ENCODE assay signal across 9 mouse cellular contexts in the genomic region with DNA sequence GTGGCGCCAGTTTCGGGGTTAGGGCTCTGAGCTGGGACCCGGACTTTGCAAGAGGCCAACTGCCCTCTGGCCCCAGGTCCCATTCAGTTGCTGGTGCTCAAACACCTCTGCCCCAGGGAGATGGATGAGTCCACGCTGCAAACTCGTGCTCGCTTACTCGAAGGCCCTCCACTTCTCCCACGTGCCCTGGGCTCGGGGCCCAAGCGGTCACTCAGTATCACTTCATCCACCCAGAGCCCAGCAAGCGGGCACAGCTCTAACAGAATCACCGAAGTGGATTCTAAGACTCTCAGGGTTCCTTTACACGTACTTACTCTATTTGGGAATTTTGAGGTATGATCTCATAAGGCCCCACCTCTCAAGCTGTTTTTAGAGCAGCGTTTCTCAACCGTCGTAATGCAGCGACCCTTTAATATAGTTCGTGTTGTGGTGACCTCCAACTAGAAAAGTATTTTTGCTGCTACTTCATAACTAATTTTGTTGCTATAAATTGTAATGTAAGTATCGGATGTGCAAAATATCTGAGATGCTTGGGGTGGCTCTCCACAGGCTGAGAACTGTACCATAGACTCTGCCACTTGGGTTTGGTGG. TPM values are rescaled to one million over a fixed set of nuclear protein-coding genes. Genes with fewer than 3 reads are reported as not detected.
DNase-seq lines count a peak whose midpoint lies in the region; ATAC-seq and TF ChIP-seq lines count a peak whose summit lies in the region.
"Had no signal": no experiment of that assay in that cellular context is flagged by ENCODE, and none has a peak within 500 bp of the region (broad histone marks: within the 10 kb centered on the region; RNA-seq: fewer than 3 reads in every experiment).

No protein-coding gene starts in this region.

- ATAC-seq in erythroblast, adult 5-6 weeks (replicated peaks; ENCODE audit: low FRiP score, poor library complexity, severe bottlenecking), result no peak
- no peak for ATAC-seq in forebrain, embryonic 15.5 days (replicated peaks)
- peak; percentile 2; the same call in 1 of the 2 replicates for ATAC-seq in kidney, postnatal 0 days (replicated peaks; ENCODE audit: low FRiP score, low read depth)
- ATAC-seq in megakaryocyte, adult 5-6 weeks (ENCODE audit: poor library complexity, severe bottlenecking), result peak; percentile 16
- no peak for ATAC-seq in megakaryocyte-erythroid progenitor cell, adult 5-6 weeks (replicated peaks; ENCODE audit: low FRiP score, low TSS enrichment, poor library complexity, severe bottlenecking)

- H3K36me3 ChIP-seq in erythroblast, embryonic 14.5 days (ENCODE audit: control insufficient read depth), result peaks cover 28% of the 10 kb centered on the region
- H3K36me3 ChIP-seq in forebrain, embryonic 15.5 days, result no peaks in the 10 kb centered on the region
- no peaks in the 10 kb centered on the region for H3K36me3 ChIP-seq in kidney, postnatal 0 days (ENCODE audit: insufficient read depth, low read length)

- peaks cover 66% of the 10 kb centered on the region for H3K4me1 ChIP-seq in erythroblast, embryonic 14.5 days (ENCODE audit: control insufficient read depth)
- peaks cover 33% of the 10 kb centered on the region for H3K4me1 ChIP-seq in forebrain, embryonic 15.5 days
- H3K4me1 ChIP-seq in kidney, postnatal 0 days (replicated peaks; ENCODE audit: insufficient read depth, low read length), result peaks cover 18% of the 10 kb centered on the region

- no peak for TF ChIP-seq CTCF in kidney, postnatal 0 days (IDR thresholded peaks at IDR 0.05; ENCODE audit: low read depth)

- peaks cover 3% of the 10 kb centered on the region; the same call in 1 of the 2 replicates for H3K9me3 ChIP-seq in erythroblast, embryonic 14.5 days (ENCODE audit: control insufficient read depth, low read length)
- no peaks in the 10 kb centered on the region for H3K9me3 ChIP-seq in forebrain, embryonic 15.5 days
- no peaks in the 10 kb centered on the region for H3K9me3 ChIP-seq in kidney, postnatal 0 days (replicated peaks; ENCODE audit: low read length)

- H3K4me2 ChIP-seq in forebrain, embryonic 15.5 days (replicated peaks), result peak overlapping the region; percentile 87
- peak overlapping the region; percentile 75 for H3K4me2 ChIP-seq in kidney, postnatal 0 days (ENCODE audit: low read length)

- peak overlapping the region; percentile 79 for H3K27ac ChIP-seq in forebrain, embryonic 15.5 days (replicated peaks)
- peak overlapping the region; percentile 99 for H3K27ac ChIP-seq in kidney, postnatal 0 days

- 29% methylated on average over 19 of the region's 19 CpGs for WGBS in forebrain, embryonic 15.5 days
- WGBS in kidney, postnatal 0 days, result 15% methylated on average over 19 of the region's 19 CpGs

- H3K9ac ChIP-seq in forebrain, embryonic 15.5 days (replicated peaks), result peak overlapping the region; percentile 52
- H3K9ac ChIP-seq in kidney, postnatal 0 days (ENCODE audit: low read depth, low read length), result peak overlapping the region; percentile 91

- H3K27me3 ChIP-seq in erythroblast, embryonic 14.5 days (ENCODE audit: control insufficient read depth), result no peaks in the 10 kb centered on the region
- no peaks in the 10 kb centered on the region for H3K27me3 ChIP-seq in forebrain, embryonic 15.5 days
- H3K27me3 ChIP-seq in kidney, postnatal 0 days (ENCODE audit: insufficient read depth, low read length), result no peaks in the 10 kb centered on the region
- H3K27me3 ChIP-seq: Patski had no signal

- peak; percentile 53 for DNase-seq in ES-CJ7 (ENCODE audit: low read depth, low spot score)
- DNase-seq in kidney, postnatal 0 days (ENCODE audit: low spot score), result peak; percentile 54
- DNase-seq in cerebellum, adult 18-20 months, result no peak

- H3K4me3 ChIP-seq in erythroblast, embryonic 14.5 days (replicated peaks), result peak overlapping the region; percentile 100
- H3K4me3 ChIP-seq in forebrain, embryonic 15.5 days, result peak overlapping the region; percentile 54
- H3K4me3 ChIP-seq in kidney, postnatal 0 days (replicated peaks; ENCODE audit: low read depth, low read length), result peak overlapping the region; percentile 78

RNA-seq across cellular contexts. Expression of gene Nfe2l2, which starts 0.8 kb away (rescaled TPM):
- 1.6 and 1.7 TPM in 2 replicates for polyA plus RNA-seq in erythroblast, embryonic 14.5 days (2012)
- 52.5 and 91.5 TPM in 2 replicates for total RNA-seq in erythroblast, adult 5-6 weeks (2015; ENCODE audit: low replicate concordance)
- total RNA-seq in erythroblast, adult 5-6 weeks (2017; ENCODE audit: low replicate concordance), result 30.5 and 34.6 TPM in 2 replicates
- 13.3 and 14.3 TPM in 2 replicates for polyA plus RNA-seq in forebrain, embryonic 15.5 days (2015; fragmentation: Nextera tagmentation; extraction: Ambion mirVana)
- 96.6 and 97.0 TPM in 2 replicates for polyA plus RNA-seq in kidney, postnatal 0 days (2015; fragmentation: Nextera tagmentation; extraction: Ambion mirVana)
- total RNA-seq in megakaryocyte, adult 5-6 weeks (2015), result 148 TPM in 2 replicates
- 81.2 and 94.4 TPM in 2 replicates for total RNA-seq in megakaryocyte, adult 5-6 weeks (2017)
- 127 and 136 TPM in 2 replicates for total RNA-seq in megakaryocyte-erythroid progenitor cell, adult 5-6 weeks (2014; fragmentation: Nextera tagmentation)
- 123 and 130 TPM in 2 replicates for total RNA-seq in megakaryocyte-erythroid progenitor cell, adult 5-6 weeks (2017)

RNA-seq across cellular contexts. Expression of gene Hnrnpa3, which starts 46.2 kb away (rescaled TPM):
- polyA plus RNA-seq in erythroblast, embryonic 14.5 days (2012), result 16.1 and 18.8 TPM in 2 replicates
- 181 and 187 TPM in 2 replicates for total RNA-seq in erythroblast, adult 5-6 weeks (2015; ENCODE audit: low replicate concordance)
- total RNA-seq in erythroblast, adult 5-6 weeks (2017; ENCODE audit: low replicate concordance), result 98.5 and 192 TPM in 2 replicates
- polyA plus RNA-seq in forebrain, embryonic 15.5 days (2015; fragmentation: Nextera tagmentation; extraction: Ambion mirVana), result 256 and 258 TPM in 2 replicates
- 240 and 270 TPM in 2 replicates for polyA plus RNA-seq in kidney, postnatal 0 days (2015; fragmentation: Nextera tagmentation; extraction: Ambion mirVana)
- total RNA-seq in megakaryocyte, adult 5-6 weeks (2015), result 596 and 620 TPM in 2 replicates
- total RNA-seq in megakaryocyte, adult 5-6 weeks (2017), result 223 and 241 TPM in 2 replicates
- total RNA-seq in megakaryocyte-erythroid progenitor cell, adult 5-6 weeks (2014; fragmentation: Nextera tagmentation), result 791 and 833 TPM in 2 replicates
- total RNA-seq in megakaryocyte-erythroid progenitor cell, adult 5-6 weeks (2017), result 389 and 460 TPM in 2 replicates

Comparison
In these comparisons a context has a peak if more than half of its experiments do, and no peak if none do; other contexts are left out.
1. ATAC-seq: peak in kidney, postnatal 0 days (single experiment) and megakaryocyte, adult 5-6 weeks (single experiment); none in erythroblast, adult 5-6 weeks (single experiment), forebrain, embryonic 15.5 days (single experiment) and megakaryocyte-erythroid progenitor cell, adult 5-6 weeks (single experiment).
2. DNase-seq: peak in ES-CJ7 (single experiment) and kidney, postnatal 0 days (single experiment); none in cerebellum, adult 18-20 months (0 of 2).
3. Peak in every context shown above with its lines, with median percentiles within 50 percentile points of each other: H3K4me3 ChIP-seq.